Mouse (Mus musculus) Muller cell, postnatal 12 days (primary cell): ENCODE data around the gene Slc34a3.

Experiments
- DNase-seq: peaks from one replicate; pipeline ENCODE4 v3.0.0-alpha.2; 2015; ENCODE audit errors: inconsistent ontology term

Gene Slc34a3

GRCm38 (mm10) chr2:25225811-25226379, 8.3 kb downstream of the Slc34a3 start:
- DNase-seq: no peak

DNA sequence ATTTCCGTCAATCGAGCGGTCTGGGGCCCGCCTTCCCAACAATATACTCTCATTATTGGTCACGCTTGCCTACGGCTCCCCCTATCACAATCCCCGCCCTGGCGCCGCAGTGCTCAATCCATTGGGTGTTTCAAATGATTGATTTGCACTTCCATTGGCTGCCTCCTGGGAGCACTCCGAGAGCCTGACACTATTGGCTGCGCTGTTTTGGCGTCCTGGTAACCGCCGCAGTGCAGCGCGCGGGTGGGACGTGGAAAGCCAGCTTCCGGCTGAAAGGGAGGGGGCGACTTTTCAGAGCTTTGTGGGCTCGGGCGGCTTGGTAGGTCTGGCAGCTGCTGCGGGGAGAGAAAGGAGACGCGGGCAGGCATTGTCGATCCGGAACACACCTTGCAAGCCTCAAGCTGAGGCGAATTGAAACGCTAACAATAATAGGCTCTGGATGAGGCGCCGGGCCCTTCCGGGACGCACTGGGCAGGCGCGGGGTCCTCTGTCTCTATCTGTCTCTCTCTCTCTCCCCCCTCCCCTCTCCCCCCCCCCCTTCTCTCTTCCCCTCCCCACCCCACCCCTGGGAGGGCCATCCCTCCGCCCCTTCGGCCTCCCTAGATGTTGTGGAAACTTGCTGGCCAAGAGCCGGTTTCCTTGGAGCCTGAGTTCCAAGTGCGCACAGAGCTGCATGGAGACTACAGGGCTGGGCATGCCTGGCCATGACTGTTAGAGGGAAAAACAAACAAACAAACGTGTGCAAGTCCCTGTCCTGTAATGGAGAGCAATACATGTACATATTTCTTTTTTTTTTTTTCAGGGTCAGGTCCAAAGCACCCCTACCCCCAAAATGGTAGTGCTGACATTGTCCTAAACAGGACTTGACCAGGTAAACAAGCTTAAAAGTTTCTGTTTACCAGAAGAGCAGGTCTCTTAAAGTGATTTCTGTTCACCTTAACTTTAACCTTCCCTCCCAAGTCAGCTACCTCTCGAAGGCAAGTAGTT, 9.1 kb downstream of the Slc34a3 start:
- DNase-seq: peak; percentile 99

GRCm38 (mm10) chr2:25224492-25224765, 9.7 kb downstream of the Slc34a3 start, which contains the start of gene Tubb4b:
Gene Tubb4b, minus strand, starts transcription at chr2:25224702.
- no peak for DNase-seq

DNA sequence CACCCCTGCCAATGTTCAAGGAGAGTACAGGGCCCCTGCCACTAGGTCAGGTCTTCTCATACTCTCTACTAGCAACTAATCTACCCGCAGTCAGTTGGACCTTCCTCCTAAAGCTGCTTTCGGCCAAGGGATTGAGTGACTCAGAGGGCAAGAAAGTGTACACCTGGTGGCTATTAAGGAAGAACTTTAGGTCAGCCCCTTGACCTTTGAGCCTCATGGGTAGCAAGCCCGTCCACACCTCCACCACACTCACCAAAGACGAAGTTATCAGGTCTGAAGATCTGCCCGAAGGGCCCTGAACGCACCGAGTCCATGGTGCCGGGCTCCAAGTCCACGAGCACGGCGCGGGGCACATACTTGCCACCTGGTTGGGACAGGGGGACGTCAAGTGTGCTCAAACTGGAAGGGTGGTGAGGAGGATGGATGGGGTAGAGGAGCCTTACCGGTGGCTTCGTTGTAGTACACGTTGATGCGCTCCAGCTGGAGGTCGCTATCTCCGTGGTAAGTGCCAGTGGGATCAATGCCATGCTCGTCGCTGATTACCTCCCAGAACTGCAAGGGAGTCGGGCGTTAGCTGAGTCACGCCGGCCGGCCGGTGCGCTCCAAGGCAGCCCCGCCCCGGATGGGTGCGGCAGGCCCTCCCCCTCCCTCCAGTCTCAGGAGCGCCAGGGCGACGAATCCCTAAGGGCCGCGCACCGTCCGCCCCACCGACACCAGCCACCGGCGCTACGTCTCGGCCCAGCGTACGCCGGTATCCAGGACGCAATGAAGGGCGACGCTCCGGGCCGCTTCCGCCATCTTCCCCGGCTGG, 10.3 kb downstream of the Slc34a3 start:
- peak; percentile 88 for DNase-seq

GRCm38 (mm10) chr2:25221331-25221772, 12.8 kb downstream of the Slc34a3 start:
- DNase-seq: no peak

GRCm38 (mm10) chr2:25218445-25218844, 15.7 kb downstream of the Slc34a3 start, which contains the start of gene Fam166a:
Gene Fam166a, plus strand, starts transcription at chr2:25218745.
- DNase-seq: no peak

DNA sequence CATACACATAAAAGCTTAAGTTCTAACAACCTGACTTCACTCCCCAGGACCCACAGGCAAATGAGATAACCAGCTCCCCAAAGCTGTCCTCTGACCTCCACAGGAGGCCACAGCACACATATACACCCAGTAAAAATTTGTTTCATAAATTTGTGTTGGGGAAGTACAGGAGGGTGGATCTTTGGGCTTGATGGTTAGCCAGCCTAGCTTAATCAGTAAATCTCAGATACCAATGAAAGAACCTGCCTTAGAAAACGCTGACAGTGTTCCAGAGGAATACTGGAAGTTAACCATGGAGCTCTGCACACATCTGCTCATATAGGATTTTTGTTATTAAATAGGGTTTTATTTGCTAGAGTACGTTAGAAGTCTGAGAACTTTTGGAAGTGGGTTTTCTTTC, 16.5 kb downstream of the Slc34a3 start:
- no peak for DNase-seq

DNA sequence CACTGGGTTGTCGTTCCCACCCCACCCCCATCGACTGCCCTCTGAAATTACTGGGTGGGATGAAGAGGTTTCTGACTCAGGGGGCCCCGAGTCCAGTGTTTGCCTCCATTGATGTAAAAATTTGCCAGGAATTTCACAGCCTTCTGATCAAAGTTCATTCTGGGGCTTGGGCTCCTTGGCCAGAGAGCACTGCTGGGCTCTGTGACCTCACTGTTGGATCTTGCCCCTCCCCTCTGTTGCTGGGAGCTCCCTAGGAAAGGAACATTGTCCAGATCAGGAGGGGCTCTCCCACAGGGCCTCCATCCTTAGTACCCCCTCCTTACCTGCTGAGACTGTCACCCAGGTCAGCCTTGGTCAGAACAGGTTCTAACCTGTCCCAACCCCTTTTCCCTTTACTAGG, 19.7 kb downstream of the Slc34a3 start, which contains the start of gene Stpg3:
Gene Stpg3 (minus strand): TSS at position 194 of the 400 bp plus-strand sequence.
- no peak for DNase-seq

GRCm38 (mm10) chr2:25213266-25213865, 20.8 kb downstream of the Slc34a3 start:
- DNase-seq: no peak

GRCm38 (mm10) chr2:25211121-25211670, 23.0 kb downstream of the Slc34a3 start, which contains the start of gene Nelfb:
Gene Nelfb, minus strand, starts transcription at chr2:25211489.
- peak; percentile 96 for DNase-seq

GRCm38 (mm10) chr2:25210686-25211085, 23.5 kb downstream of the Slc34a3 start:
- DNase-seq: no peak

DNA sequence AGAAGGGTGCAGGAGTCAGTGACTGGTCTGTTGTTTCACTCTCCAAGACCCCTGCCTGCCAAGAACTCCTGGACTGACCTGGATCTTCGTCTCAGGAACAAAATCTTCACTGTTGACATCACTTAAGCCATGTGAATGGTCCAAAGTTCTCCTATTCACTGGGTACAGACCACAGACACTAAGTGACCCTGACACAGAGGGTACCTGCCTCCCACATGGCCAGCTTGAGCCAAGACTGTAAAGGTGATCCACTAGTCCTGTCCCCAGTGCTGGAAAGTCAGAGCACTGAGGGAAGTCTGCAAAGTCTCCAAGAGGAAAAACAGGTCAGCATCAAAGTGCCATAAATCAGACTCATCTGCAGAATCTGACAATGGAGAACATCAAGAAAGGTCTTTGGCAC, 26.6 kb downstream of the Slc34a3 start:
- no peak for DNase-seq

GRCm38 (mm10) chr2:25203631-25204214, 30.4 kb downstream of the Slc34a3 start:
- DNase-seq: no peak

DNA sequence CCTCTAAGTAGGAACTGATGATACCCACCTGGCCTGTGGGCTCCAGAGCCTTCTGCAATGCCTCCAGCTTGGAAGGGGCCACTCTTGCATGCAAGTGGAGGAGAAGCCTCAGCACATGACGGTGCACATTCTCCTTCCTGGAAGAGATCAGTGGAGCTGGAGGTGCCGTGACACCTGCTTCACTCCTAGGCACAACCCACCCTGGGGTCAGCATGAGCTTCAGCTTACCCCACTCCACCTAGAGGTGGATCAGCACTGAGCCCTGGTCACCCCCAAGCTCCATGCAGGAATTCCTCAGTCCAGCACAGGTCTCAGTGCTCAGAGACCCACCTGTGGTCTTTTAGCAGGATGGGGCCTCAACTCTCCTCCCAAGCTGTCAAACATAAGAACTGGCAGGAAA, 33.5 kb downstream of the Slc34a3 start:
- no peak for DNase-seq

DNA sequence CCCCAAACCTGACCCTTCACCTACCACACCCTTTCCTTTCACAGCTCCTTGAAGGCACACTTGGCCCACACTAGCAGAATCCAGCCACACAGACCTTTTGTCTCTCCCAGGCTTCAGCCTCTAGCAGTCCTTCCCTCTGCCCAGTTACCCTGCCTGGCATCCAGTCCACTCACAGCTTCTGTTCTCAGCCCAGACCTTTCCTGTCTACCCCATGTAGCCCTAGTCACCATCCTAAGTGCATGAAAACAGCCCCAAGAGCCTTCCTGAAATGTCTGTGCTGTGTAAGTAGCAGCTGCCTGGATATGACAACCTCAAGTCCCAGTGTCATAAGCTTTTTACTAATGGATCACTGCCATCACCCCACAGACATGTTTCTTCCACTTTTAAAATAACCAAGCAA, 36.2 kb downstream of the Slc34a3 start:
- DNase-seq: no peak

DNA sequence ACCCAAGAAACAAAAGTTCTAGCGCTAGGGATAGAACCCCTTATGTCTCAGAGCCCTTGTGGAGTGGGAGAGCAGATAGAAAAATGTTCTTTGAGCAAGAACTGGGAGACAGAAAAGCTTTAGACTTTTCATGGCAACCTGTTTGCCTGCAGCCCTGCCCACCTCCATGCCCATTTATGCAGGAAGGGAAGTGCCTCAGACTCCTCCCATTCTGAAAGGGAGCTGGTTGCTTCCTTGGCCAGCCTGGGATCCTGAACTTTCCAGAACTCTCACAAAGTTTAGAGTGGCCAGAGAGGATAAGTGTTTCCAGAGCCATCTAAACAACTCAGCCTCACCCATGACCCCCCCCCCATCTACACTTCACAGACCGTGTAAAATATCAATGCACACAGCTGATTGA, 37.0 kb downstream of the Slc34a3 start:
- no peak for DNase-seq

DNA sequence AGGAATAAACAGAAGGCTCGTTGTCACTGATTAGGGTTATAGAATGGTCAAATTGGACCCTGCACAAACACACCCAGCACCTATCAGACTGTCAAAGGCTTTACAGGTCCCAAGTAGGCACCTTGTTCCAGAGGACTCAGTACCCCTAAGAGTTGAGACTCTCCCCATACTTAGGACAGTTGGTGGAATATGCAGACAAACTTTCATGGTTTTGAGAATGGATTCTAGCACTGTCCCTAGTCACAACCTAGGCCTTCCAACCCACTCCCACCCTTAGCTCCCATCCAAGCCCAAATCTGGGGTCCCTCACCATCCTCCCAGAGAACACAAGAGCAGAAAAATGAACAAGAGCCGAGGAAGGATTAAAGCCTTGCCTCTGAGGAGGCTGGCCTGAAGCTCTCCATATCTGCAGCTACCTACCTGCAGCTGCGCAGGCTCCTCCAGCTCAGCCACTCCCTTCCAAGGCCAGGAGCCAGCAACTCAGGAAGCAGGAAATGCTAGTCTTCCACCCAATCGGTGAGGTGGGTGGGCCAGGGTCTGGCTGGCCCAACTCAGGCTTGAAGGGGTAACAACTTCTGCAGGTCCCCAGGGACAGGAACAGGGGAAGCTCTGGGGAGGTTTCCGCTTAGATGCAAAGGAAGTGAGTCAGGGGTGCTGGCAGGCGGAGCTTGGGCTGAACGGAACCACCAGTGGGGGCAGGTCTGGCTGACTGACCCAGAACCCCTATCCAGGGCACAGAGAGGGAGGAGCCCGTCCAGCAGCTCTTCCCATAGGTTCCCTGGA, 37.8 kb downstream of the Slc34a3 start, which contains the start of gene Tor4a:
Gene Tor4a (minus strand): TSS at position 715 of the 783 bp plus-strand sequence.
- DNase-seq: peak; percentile 81

GRCm38 (mm10) chr2:25195211-25196156, 38.7 kb downstream of the Slc34a3 start:
- no peak for DNase-seq
